Mouse (Mus musculus): ENCODE results near the gene Smarca2.

The Smarca2 gene

DNA sequence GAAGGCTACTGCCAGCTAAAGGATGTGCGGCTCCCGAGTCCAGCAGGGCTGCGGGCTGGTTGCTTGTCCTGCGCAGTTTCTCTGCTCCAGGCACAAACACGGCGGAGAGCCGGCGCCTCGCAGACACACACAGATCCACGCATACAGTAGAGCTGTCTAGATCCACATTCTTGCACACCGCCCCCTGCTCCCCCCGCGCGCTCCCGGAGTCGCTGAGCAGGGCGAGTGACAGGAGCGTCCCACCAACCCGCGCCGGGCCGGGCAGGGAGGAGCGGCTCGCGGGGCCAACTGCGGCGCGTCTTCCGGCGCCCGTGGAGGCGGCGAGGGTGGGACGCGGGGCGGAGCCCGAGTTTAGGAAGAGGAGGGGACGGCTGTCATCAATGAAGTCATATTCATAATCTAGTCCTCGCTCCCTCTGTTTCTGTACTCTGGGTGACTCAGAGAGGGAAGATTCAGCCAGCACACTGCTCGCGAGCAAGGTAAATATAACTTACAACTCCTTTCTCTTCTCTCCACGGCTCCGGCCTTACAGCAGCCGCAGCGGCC is at the start of gene Smarca2:
Gene Smarca2, plus strand, starts transcription at position 296 of the 546 bp plus-strand sequence.
- DNase-seq (ENCODE audit: low spot score) = peak; percentile 69

GRCm38 (mm10) chr19:26564850-26565249 is 40.0 kb upstream of the Smarca2 start:
- no peak for DNase-seq (ENCODE audit: low spot score)

GRCm38 (mm10) chr19:26566109-26566508 is 38.7 kb upstream of the Smarca2 start:
- no peak for DNase-seq (ENCODE audit: low spot score)

GRCm38 (mm10) chr19:26568236-26568635 is 36.6 kb upstream of the Smarca2 start:
- DNase-seq (ENCODE audit: low spot score) = no peak

DNA sequence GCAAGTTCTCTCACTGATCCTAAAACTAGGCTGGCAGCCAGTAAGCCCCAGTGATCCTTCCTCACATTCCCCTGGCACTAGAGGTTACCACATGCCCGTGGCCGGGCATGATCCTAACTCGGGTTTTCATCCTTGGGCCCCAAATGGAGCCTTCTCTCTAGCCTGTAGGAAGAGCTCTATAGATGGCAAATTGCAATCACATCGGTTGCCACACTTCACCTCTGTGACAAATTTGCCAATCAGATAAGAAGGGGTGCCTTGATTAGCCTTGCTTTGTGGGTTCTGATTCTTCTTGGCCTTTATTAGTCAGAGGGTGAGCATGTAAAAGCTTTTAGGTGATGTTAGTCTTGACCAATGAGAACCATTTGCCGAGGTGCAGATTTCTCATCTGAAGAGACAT is 35.9 kb upstream of the Smarca2 start:
- DNase-seq (ENCODE audit: low spot score) = no peak

DNA sequence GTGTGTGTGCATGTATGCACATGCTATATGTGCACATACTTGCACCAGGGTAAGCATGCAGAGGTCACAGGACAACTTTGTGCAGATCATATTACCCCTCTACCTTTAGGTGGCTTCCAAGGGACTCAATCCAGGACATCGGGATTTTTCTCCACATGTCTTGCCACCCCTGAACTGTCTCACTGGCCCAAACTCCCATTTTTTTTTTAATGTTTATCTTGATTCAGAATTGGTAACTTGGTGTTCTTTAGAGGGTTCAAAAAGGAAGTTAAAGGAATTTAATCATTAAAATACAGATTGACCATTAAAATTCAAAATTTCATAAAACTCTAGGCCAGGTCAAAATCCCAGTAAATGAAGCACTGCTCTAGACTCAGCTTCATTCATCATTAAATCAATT is 35.4 kb upstream of the Smarca2 start:
- no peak for DNase-seq (ENCODE audit: low spot score)

- no peak for DNase-seq (ENCODE audit: low spot score)
Observed at GRCm38 (mm10) chr19:26579645-26580044, 25.2 kb upstream of the Smarca2 start.

DNA sequence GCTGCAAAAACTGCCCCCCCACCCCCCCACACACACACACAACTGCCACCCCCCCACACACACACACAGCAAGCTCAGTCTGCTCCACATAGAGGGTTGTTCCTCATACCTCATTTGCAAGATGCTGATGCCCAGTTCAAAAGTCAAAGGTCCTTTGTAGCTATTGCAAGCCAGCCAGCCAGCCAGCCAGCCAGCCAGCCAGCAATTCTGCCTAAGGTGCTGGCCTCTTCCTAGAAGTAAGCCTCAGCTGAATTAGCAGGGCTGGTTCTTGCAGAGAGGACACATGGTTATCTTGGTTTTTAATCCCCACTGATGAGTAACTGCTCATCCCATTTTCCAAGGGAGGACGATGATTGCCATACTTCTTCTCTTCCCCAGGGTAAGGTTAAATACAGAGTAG is 24.8 kb upstream of the Smarca2 start:
- DNase-seq (ENCODE audit: low spot score) = no peak

DNA sequence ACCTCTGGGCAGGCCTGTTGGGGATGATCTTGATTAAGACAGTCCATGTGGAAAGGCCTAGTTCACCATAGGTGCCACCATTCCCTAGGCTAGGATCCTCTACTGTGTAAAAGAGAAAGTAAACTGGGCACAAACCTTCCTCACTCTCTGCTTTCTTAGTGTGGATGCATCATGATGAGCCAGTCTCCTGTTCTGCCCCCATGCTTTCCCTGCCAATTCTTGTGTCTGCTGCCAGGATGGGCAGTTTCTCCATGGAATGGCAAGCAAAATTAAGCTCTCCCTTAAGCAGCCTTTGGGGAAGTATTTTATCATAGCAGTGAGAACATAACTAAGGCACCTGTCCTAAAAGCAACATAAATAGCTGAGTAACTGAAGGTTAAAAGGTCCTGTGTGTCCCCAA is 10.2 kb upstream of the Smarca2 start:
- no peak for DNase-seq (ENCODE audit: low spot score)

DNA sequence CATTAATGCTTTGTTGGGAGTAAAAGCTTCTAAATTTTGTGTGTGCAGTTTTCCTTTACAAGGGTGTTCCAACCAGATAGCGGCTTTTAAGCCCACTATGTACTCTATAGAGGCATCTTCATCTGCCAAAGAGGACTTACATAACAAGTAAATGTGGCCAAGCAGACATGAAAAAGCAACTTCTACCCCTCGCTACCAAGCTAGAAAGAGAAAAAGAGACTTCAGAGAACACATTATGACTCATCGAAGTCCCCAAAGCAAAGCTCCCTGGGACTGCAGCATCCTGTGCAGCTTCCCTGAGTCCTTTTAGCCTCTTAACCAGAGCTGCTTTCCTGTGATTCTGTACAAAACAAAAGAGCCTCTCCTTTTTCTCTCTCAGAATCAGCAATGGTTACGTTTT is 3.4 kb upstream of the Smarca2 start:
- DNase-seq (ENCODE audit: low spot score) = no peak

DNA sequence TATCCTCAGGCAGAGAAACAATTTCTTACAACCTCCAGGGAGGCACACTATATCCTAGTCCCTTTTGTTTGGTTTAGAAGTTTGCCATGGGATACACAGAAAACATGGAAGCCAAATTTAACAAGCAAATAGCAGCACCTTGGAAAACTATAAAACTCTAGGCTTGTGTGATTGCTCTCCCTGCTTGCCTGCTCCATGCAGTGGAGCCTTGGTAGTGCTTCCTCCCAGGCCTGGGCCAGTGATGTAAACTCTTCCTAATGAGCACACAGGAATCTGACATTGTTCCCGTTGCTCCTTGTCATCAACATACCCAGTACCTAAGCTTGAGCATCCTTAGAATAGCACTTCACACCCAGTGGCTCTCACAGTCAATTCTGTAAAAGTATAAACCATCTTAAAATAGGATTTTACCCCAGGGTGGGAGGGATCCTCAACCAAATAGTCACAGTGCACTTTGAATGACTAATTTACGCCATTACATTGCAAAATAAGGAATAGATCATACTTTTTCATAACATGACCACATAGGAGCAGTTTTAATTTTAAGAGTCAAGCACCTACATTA is 1.5 kb upstream of the Smarca2 start:
- no peak for DNase-seq (ENCODE audit: low spot score)

DNA sequence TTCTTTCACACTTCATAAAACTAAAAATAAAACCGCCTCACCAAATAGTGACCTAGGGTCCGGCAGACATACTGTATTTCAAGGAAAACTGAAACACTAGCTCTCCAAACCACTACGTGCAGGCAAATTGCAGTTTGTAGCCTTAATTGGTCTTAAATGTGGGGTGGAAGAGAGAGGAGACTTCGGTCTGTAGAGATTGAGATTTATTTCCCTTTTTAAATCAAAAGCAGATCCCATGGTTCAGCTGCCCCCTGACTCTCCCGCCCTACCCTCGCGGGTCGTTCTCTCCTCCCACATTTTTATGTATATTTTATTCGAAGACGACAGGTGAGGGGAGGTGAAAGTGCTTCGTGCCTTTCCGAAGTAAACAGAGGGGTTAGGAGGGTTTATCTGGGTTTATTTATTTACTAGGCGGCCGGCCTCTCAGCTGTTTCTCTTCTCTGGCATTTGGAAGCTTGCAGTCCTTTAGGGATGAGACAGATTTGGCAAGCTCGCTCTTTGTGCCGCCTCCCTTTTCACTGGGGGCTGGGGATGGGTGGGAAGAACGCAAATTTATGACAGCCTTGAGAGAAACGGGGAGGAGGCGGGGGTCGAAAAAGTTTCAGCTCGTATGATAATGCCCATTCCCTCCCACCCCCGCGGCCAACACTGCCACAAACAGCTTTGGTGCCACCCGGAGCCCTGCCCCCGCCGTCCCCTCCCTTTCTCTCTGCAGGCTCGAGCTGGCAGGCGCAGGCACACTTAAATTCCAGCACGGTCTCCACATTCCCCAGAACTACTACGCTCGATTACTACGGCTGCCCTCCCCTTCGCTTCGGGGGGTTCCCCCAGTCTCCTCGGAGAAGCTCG is 720 bp upstream of the Smarca2 start:
- DNase-seq (ENCODE audit: low spot score) = no peak

DNA sequence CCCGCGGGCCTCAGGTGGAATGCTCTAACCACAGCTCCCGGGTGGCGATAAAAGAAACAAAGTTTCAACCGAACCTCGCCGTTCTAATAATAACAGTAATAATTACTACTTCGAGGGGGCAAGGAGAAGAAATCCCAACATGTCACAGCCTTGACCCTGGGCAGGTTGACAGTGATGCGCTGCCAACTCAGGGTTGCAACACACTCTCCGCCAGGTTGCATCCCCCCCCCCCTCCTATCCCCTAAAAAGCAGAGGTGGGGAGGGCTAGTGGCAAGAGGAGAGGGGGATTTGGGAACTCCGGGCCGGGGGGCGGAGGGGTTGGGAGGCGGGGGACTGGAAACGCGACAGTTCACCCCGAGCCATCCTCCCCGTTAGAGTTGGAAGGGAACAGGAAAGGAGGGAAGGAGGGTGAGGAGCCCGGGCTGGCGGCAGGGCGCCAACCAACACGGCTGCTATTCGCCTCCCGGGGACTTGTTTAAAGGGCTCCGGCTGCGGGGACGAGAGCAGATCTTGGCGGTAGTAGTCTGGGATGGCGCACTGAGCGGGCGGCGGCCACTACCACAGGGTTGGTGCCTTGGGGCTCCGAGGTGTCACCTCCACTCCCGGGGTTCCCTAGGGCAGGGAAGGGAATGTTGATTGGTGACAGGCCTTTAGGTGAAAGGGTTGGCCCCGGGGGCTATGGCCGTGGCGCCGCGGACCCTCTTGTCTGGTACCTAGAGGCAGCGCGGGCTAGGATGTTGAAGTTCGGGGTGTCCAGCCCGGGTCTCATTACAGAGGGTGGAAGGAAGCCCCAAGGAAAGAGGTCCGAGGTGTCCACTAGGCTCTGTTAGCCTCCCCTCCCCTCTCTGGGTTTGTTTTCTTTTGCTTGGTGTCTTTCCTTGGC is 829 bp downstream of the Smarca2 start:
- DNase-seq (ENCODE audit: low spot score) = no peak

DNA sequence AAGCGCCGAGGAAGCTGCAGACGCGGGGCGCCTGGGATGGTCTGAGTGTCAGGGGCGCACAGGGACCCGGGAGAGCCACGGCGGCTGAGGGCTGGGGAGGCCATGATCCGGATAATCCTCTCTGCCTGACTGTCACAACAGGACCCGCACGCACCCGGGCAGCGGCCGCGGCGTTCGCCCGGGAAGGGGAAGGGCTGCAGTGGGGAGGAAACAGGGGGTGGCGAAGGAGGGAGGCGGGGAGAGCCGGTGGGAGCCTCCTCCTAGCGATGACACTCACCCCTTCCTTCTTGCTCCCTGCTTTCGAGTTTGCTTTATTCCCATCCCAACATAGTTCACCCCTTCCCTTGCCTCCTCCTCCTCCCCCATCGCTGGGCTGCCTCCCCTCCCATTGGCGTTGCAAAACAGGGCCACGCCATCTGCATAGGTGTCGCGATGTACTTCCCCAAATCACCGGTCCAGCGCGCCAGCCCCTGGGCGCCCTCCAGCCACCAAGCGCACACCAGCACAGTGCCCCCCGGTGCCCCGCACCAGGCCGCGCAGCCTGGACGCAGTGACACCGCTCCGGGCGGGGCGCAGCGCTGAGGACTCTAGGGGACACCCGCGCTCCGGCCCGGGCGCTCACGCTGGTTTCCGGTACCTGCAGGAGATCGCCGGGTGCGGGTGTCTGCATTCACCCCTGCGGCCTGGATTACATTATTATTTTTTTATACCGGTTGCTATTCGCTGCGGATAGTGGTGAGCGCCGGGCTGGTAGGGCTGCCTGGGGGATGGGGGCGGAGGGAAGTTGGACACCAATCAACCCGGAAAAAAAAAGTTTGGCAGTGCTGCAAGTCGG is 1.7 kb downstream of the Smarca2 start:
- no peak for DNase-seq (ENCODE audit: low spot score)

- no peak for DNase-seq (ENCODE audit: low spot score)
Observed at GRCm38 (mm10) chr19:26607156-26607536, 2.3 kb downstream of the Smarca2 start.

DNA sequence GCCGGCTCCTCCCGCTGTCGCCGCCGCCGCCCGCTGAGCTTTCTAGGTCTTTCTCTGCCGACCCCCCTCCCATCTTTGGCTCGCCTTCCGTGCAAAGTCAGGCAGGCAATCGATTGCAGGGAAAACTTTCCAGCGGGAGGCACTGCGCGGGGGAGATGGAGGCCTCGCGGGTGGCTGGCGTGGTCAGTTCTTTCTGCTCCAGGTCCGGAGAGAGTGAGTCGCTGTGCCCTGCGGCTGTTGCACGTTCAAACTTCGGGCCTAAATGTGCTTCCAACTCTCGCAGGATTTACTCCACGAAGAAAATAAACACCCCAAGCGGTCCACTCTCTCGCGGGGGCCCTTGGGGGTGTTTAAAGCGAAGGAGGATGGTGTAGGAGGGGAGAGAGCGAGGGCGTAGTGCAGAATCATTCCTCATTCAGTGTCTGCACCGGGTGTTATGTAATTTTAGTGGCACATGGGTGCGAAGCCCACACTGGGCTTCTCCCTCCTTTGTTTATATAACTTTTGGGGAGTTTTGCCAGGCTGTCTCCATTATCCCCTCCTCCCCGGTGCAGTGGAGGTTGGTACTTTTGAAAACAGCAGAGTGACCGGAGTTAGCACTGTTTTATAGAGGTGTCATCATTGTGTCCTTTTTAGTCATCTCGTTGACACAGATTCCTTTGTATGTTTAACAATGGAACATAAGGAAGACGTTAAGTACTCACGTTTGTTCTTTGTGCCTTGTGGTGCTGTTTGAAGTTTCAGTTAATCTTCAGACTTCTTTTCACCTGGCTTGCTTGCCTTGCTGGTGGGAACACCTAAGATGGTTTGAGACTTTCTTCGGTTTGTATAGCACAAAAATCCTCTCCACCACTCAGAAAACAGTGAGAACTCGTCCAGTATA is 2.9 kb downstream of the Smarca2 start:
- DNase-seq (ENCODE audit: low spot score) = no peak

GRCm38 (mm10) chr19:26608434-26608812 is 3.6 kb downstream of the Smarca2 start:
- no peak for DNase-seq (ENCODE audit: low spot score)

GRCm38 (mm10) chr19:26609637-26610036 is 4.8 kb downstream of the Smarca2 start:
- no peak for DNase-seq (ENCODE audit: low spot score)

DNA sequence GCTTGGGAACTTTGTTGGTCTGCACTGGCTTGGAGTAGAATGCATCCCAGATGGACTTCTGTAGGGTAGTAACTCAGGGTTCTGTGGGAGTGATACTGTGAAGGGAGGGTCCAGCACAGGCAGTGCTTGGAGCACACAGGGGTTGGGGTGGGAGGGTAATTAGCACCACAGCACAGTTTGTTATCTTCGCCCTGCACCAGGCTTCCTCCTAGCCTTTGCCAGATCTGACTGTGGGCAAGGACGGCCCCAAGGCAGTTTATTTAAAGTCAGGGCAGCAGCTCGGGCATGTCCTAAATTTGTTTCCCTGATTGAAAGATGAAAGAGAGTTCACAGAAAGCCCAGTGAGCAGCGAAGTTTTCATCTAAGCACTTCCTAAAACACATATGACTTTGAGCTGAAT is 8.1 kb downstream of the Smarca2 start:
- no peak for DNase-seq (ENCODE audit: low spot score)

- no peak for DNase-seq (ENCODE audit: low spot score)
Observed at GRCm38 (mm10) chr19:26613665-26614064, 8.8 kb downstream of the Smarca2 start.

GRCm38 (mm10) chr19:26616271-26616670 is 11.4 kb downstream of the Smarca2 start:
- no peak for DNase-seq (ENCODE audit: low spot score)
